Mouse (Mus musculus) embryonic facial prominence, embryonic 11.5 days (tissue): ENCODE data around the gene Fgfr2. TPM values are rescaled to one million over a fixed set of nuclear protein-coding genes. Genes with fewer than 3 reads are reported as not detected.

Source experiments
- ATAC-seq: fragments of 200-750 bp; cut with Nextera tagmentation; replicated peaks from 2 replicates; pipeline ENCODE4 v1.8.0; 2017; ENCODE audit warnings: low read depth; ENCODE audit not compliant: insufficient number of reproducible peaks, low FRiP score, low TSS enrichment
- DNase-seq: peaks from one replicate; pipeline ENCODE4 v3.0.0-alpha.2; 2015; ENCODE audit warnings: low spot score
- H3K27ac ChIP-seq: fragments of 300-500 bp; sonication (generic); replicated peaks from 2 replicates; pipeline ENCODE4 v1.5.1; 2014; ENCODE audit warnings: mild to moderate bottlenecking, low read depth, low read length, control low read depth
- H3K27me3 ChIP-seq: fragments of 300-500 bp; sonication (generic); 2 replicates; pipeline ENCODE4 v1.6.1; 2014; ENCODE audit warnings: mild to moderate bottlenecking, low read length, moderate library complexity, mixed read lengths; ENCODE audit not compliant: control insufficient read depth, insufficient read depth
- H3K36me3 ChIP-seq: fragments of 300-500 bp; sonication (generic); replicated peaks from 2 replicates; pipeline ENCODE4 v1.6.1; 2014; ENCODE audit warnings: low read depth, mild to moderate bottlenecking, low read length, moderate library complexity, mixed read lengths; ENCODE audit not compliant: control insufficient read depth, insufficient read depth
- H3K4me1 ChIP-seq: fragments of 300-500 bp; sonication (generic); 2 replicates; pipeline ENCODE4 v1.6.1; 2014; ENCODE audit warnings: low read length, mixed read lengths; ENCODE audit not compliant: control insufficient read depth, insufficient read depth
- H3K4me2 ChIP-seq: fragments of 300-500 bp; sonication (generic); 2 replicates; pipeline ENCODE4 v1.6.1; 2014; ENCODE audit warnings: low read depth, mild to moderate bottlenecking, control low read depth, low read length, moderate library complexity
- H3K4me3 ChIP-seq: fragments of 300-500 bp; sonication (generic); 2 replicates; pipeline ENCODE4 v1.5.1; 2014; ENCODE audit warnings: low read depth, low read length, control low read depth
- H3K9ac ChIP-seq: fragments of 300-500 bp; sonication (generic); replicated peaks from 2 replicates; pipeline ENCODE4 v1.6.1; 2014; ENCODE audit warnings: mild to moderate bottlenecking, control low read depth, low read length
- H3K9me3 ChIP-seq: fragments of 300-500 bp; sonication (generic); replicated peaks from 2 replicates; pipeline ENCODE4 v1.6.1; 2016; ENCODE audit warnings: mild to moderate bottlenecking, low read length, inconsistent platforms, mixed read lengths; ENCODE audit not compliant: control insufficient read depth
- WGBS: fragments of 180-500 bp; shearing (Covaris S2); extraction: QIAGEN DNeasy Blood & Tissue Kit; methylation state at CpG from one replicate; pipeline ENCODE4 v1.1.7; 2014; 5-methylcytosine and 5-hydroxymethylcytosine counted together
- polyA plus RNA-seq: library from polyadenylated mRNA; unstranded; fragments of >200 nt; fragmentation: Nextera tagmentation; extraction: Ambion mirVana; gene quantifications from 2 replicates; pipeline ENCODE4 v1.2.1, GENCODE M21; 2014

Fgfr2 gene
- polyA plus RNA-seq, 1 experiment from 2014 or later, result 75.6 TPM

- Histone ChIP-seq H3K9me3 (no peaks in the 10 kb centered on the region), H3K4me2 (no peak overlapping the region), H3K4me1 (no peaks in the 10 kb centered on the region), H3K36me3 (no peaks in the 10 kb centered on the region), H3K9ac (no peak overlapping the region), H3K4me3 (no peak overlapping the region), H3K27ac (no peak overlapping the region), H3K27me3 (no peaks in the 10 kb centered on the region)
- 78% methylated on average over 2 of the region's 2 CpGs for WGBS
- DNase-seq (no peak), ATAC-seq (no peak)
These were observed 948.9 kb downstream of the Fgfr2 start for GRCm38 (mm10) chr7:132174296-132174695.

- WGBS, result 76% methylated on average over 5 of the region's 5 CpGs
- H3K36me3 ChIP-seq, result no peaks in the 10 kb centered on the region
- DNase-seq (no peak), ATAC-seq (no peak)
- H3K4me2 ChIP-seq, result no peak overlapping the region
- no peak overlapping the region for H3K27ac ChIP-seq
- no peak overlapping the region for H3K4me3 ChIP-seq
- no peaks in the 10 kb centered on the region for H3K27me3 ChIP-seq
- no peak overlapping the region for H3K9ac ChIP-seq
- H3K9me3 ChIP-seq, result no peaks in the 10 kb centered on the region
- no peaks in the 10 kb centered on the region for H3K4me1 ChIP-seq
These were observed 950.9 kb downstream of the Fgfr2 start for GRCm38 (mm10) chr7:132172220-132172619.

GRCm38 (mm10) chr7:132171716-132172115 lies 951.4 kb downstream of the Fgfr2 start:
- no peak for ATAC-seq

GRCm38 (mm10) chr7:132169419-132170169 lies 953.6 kb downstream of the Fgfr2 start:
- H3K36me3 ChIP-seq, result no peaks in the 10 kb centered on the region
- no peak overlapping the region for H3K9ac ChIP-seq
- H3K27ac ChIP-seq, result no peak overlapping the region
- DNase-seq, result peak; percentile 20
- no peak overlapping the region for H3K4me2 ChIP-seq
- H3K27me3 ChIP-seq, result no peaks in the 10 kb centered on the region
- ATAC-seq, result no peak
- no peaks in the 10 kb centered on the region for H3K4me1 ChIP-seq
- 50% methylated on average over 7 of the region's 7 CpGs for WGBS
- no peaks in the 10 kb centered on the region for H3K9me3 ChIP-seq
- no peak overlapping the region for H3K4me3 ChIP-seq

More at GRCm38 (mm10) chr7:132171716-132172115, 951.4 kb downstream of the Fgfr2 start:
- Histone ChIP-seq H3K4me1 (no peaks in the 10 kb centered on the region), H3K9ac (no peak overlapping the region), H3K4me2 (no peak overlapping the region), H3K9me3 (no peaks in the 10 kb centered on the region), H3K27me3 (no peaks in the 10 kb centered on the region), H3K27ac (no peak overlapping the region), H3K4me3 (no peak overlapping the region), H3K36me3 (no peaks in the 10 kb centered on the region)
- WGBS, result 83% methylated on average over 5 of the region's 5 CpGs
- no peak for DNase-seq

GRCm38 (mm10) chr7:132167239-132167638 lies 955.9 kb downstream of the Fgfr2 start:
- DNase-seq (no peak), ATAC-seq (no peak)
- H3K9ac ChIP-seq, result no peak overlapping the region
- no peaks in the 10 kb centered on the region for H3K36me3 ChIP-seq
- no peaks in the 10 kb centered on the region for H3K4me1 ChIP-seq
- H3K4me2 ChIP-seq, result no peak overlapping the region
- WGBS, result 78% methylated on average over 4 of the region's 4 CpGs
- H3K27me3 ChIP-seq, result no peaks in the 10 kb centered on the region
- no peak overlapping the region for H3K4me3 ChIP-seq
- no peaks in the 10 kb centered on the region for H3K9me3 ChIP-seq
- H3K27ac ChIP-seq, result no peak overlapping the region

GRCm38 (mm10) chr7:132162254-132162653 lies 960.9 kb downstream of the Fgfr2 start:
- Histone ChIP-seq H3K27me3 (no peaks in the 10 kb centered on the region), H3K36me3 (no peaks in the 10 kb centered on the region), H3K4me1 (no peaks in the 10 kb centered on the region), H3K27ac (no peak overlapping the region), H3K4me3 (no peak overlapping the region), H3K9me3 (no peaks in the 10 kb centered on the region), H3K4me2 (no peak overlapping the region), H3K9ac (no peak overlapping the region)
- 83% methylated on average over 3 of the region's 3 CpGs for WGBS
- DNase-seq (no peak), ATAC-seq (no peak)

- no peaks in the 10 kb centered on the region; the same call in none of the 2 replicates for H3K4me1 ChIP-seq
- WGBS, result 91% methylated on average over 9 of the region's 9 CpGs
- DNase-seq (no peak), ATAC-seq (no peak)
- no peak overlapping the region for H3K4me3 ChIP-seq
- H3K4me2 ChIP-seq, result no peak overlapping the region
- peaks cover 19% of the 10 kb centered on the region for H3K27me3 ChIP-seq
- H3K27ac ChIP-seq, result no peak overlapping the region
- no peaks in the 10 kb centered on the region for H3K36me3 ChIP-seq
- H3K9me3 ChIP-seq, result no peaks in the 10 kb centered on the region
- no peak overlapping the region for H3K9ac ChIP-seq
These were observed 964.7 kb downstream of the Fgfr2 start for GRCm38 (mm10) chr7:132158321-132159025.

GRCm38 (mm10) chr7:132154368-132154961 lies 968.7 kb downstream of the Fgfr2 start, which contains the start of gene Cpxm2:
Gene Cpxm2, minus strand, starts transcription at chr7:132154739.
- H3K36me3 ChIP-seq, result no peaks in the 10 kb centered on the region
- no peak within 1 kb of the TSS for H3K27ac ChIP-seq
- H3K9me3 ChIP-seq, result no peaks in the 10 kb centered on the region
- H3K9ac ChIP-seq, result peak within 1 kb of the TSS; percentile 53
- DNase-seq, result peak; percentile 20
- 2% methylated on average over 42 of the region's 43 CpGs for WGBS
- peaks cover 21% of the 10 kb centered on the region for H3K27me3 ChIP-seq
- ATAC-seq, result no peak; the same call in 1 of the 2 replicates
- peak within 1 kb of the TSS; percentile 41 for H3K4me3 ChIP-seq
- H3K4me2 ChIP-seq, result peak within 1 kb of the TSS; percentile 81
- no peaks in the 10 kb centered on the region; the same call in none of the 2 replicates for H3K4me1 ChIP-seq
